Mouse (Mus musculus) embryonic facial prominence, embryonic 12.5 days (tissue): ENCODE data around the gene Smg1. TPM values are rescaled to one million over a fixed set of nuclear protein-coding genes. Genes with fewer than 3 reads are reported as not detected.
"Not testable (repeated sequence)": the region's sequence is repeated elsewhere in the genome, so short reads cannot be mapped to it uniquely, and the experiment has no call there.

Source experiments
- ATAC-seq: fragments of 200-750 bp; cut with Nextera tagmentation; 2 replicates; pipeline ENCODE4 v1.8.0; 2017; ENCODE audit not compliant: insufficient number of reproducible peaks, insufficient read depth, low FRiP score, low TSS enrichment
- H3K27ac ChIP-seq: fragments of 300-500 bp; sonication (generic); 2 replicates; pipeline ENCODE4 v1.5.1; 2016; ENCODE audit warnings: mild to moderate bottlenecking
- H3K27me3 ChIP-seq: fragments of 300-500 bp; sonication (generic); 2 replicates; pipeline ENCODE4 v1.6.1; 2016; ENCODE audit warnings: mild to moderate bottlenecking, moderate library complexity
- H3K36me3 ChIP-seq: fragments of 300-500 bp; sonication (generic); 2 replicates; pipeline ENCODE4 v1.6.1; 2016; ENCODE audit warnings: mild to moderate bottlenecking
- H3K4me1 ChIP-seq: fragments of 300-500 bp; sonication (generic); 2 replicates; pipeline ENCODE4 v1.6.1; 2016
- H3K4me2 ChIP-seq: fragments of 300-500 bp; sonication (generic); replicated peaks from 2 replicates; pipeline ENCODE4 v1.6.1; 2016; ENCODE audit warnings: mild to moderate bottlenecking, moderate library complexity
- H3K4me3 ChIP-seq: fragments of 300-500 bp; sonication (generic); 2 replicates; pipeline ENCODE4 v1.5.1; 2016; ENCODE audit warnings: mild to moderate bottlenecking
- H3K9ac ChIP-seq: fragments of 300-500 bp; sonication (generic); 2 replicates; pipeline ENCODE4 v1.6.1; 2016; ENCODE audit warnings: mild to moderate bottlenecking, moderate library complexity
- H3K9me3 ChIP-seq: fragments of 300-500 bp; sonication (generic); 2 replicates; pipeline ENCODE4 v1.6.1; 2016; ENCODE audit warnings: mild to moderate bottlenecking, moderate library complexity
- WGBS: fragments of 180-500 bp; shearing (Covaris S2); methylation state at CpG from one replicate; pipeline ENCODE4 v1.1.7; 2016; 5-methylcytosine and 5-hydroxymethylcytosine counted together
- polyA plus RNA-seq: library from polyadenylated mRNA; unstranded; fragments of >200 nt; fragmentation: Nextera tagmentation; extraction: Ambion mirVana; gene quantifications from 2 replicates; pipeline ENCODE4 v1.2.1, GENCODE M21; 2016

Gene Smg1
- polyA plus RNA-seq, 1 experiment from 2014 or later = 26.6 TPM

- Histone ChIP-seq H3K4me1 (no peaks in the 10 kb centered on the region), H3K4me3 (no peak overlapping the region), H3K9ac (no peak overlapping the region), H3K36me3 (peaks cover 49% of the 10 kb centered on the region), H3K4me2 (no peak overlapping the region), H3K27me3 (no peaks in the 10 kb centered on the region), H3K9me3 (no peaks in the 10 kb centered on the region), H3K27ac (no peak overlapping the region)
- no peak for ATAC-seq
- 84% methylated on average over 3 of the region's 3 CpGs for WGBS
Measured at GRCm38 (mm10) chr7:118179782-118180181, 63.7 kb downstream of the Smg1 start.

DNA sequence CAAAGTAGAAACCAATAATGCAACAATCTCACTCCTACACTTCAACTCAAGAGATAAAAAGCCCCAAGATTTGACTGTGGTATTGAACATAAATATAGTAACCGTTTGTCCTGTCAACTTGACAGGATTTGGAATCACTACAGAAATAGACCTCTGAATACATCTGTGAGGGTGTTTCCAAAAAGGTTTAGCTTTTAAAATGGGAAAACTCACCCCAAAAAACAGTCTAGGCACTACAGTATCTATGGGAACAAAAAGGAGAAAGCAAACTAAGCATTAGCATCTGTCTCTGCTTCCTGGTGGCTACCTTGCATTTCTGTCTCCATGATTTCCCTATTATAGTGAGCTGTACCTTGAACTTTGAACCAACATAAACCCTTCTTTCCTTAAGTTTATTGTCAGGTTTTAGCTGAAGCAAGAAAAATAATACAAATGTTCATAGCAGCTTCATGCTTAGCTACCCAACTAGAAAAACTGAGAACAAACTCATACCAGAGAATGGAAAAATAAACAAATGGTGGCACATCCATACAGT lies 67.6 kb downstream of the Smg1 start:
- no peak for ATAC-seq
- no peak overlapping the region for H3K9ac ChIP-seq
- 98% methylated on average over 1 of the region's 1 CpGs for WGBS
- H3K27ac ChIP-seq = no peak overlapping the region
- H3K4me3 ChIP-seq = no peak overlapping the region
- H3K9me3 ChIP-seq = no peaks in the 10 kb centered on the region
- peaks cover 48% of the 10 kb centered on the region for H3K36me3 ChIP-seq
- H3K4me2 ChIP-seq = no peak overlapping the region
- H3K27me3 ChIP-seq = no peaks in the 10 kb centered on the region
- H3K4me1 ChIP-seq = no peaks in the 10 kb centered on the region

DNA sequence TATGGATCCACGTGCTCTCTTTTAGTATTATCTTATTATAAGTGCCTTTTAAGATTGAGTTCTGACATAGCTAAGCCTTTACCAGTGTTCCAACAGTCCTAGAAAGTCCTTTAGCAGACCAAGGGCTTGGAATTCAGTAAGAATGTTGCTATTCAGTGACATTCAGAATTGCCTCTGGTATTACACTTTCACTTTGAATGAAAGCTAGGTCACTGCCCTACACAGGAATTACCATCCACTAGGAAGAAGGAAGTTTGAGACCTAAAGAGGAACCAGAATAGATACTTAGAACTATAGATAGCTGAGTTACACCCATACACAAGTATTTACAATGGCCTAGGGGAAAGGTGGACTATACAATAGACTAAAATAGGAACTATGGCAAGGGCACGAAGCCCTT lies 73.3 kb downstream of the Smg1 start:
- H3K4me2 ChIP-seq, H3K4me1 ChIP-seq, ATAC-seq, H3K9ac ChIP-seq, H3K27me3 ChIP-seq, H3K4me3 ChIP-seq, H3K27ac ChIP-seq, H3K9me3 ChIP-seq: not testable (repeated sequence)
- 90% methylated on average over 2 of the region's 2 CpGs for WGBS
- peaks cover 70% of the 10 kb centered on the region for H3K36me3 ChIP-seq

- no peak overlapping the region for H3K9ac ChIP-seq
- 93% methylated on average over 8 of the region's 8 CpGs for WGBS
- H3K27me3 ChIP-seq = no peaks in the 10 kb centered on the region
- H3K4me1 ChIP-seq = no peaks in the 10 kb centered on the region
- no peaks in the 10 kb centered on the region for H3K9me3 ChIP-seq
- ATAC-seq = no peak
- no peak overlapping the region for H3K4me2 ChIP-seq
- no peak overlapping the region for H3K4me3 ChIP-seq
- peaks cover 45% of the 10 kb centered on the region for H3K36me3 ChIP-seq
- H3K27ac ChIP-seq = no peak overlapping the region
Measured at GRCm38 (mm10) chr7:118163006-118163405, 80.5 kb downstream of the Smg1 start.

DNA sequence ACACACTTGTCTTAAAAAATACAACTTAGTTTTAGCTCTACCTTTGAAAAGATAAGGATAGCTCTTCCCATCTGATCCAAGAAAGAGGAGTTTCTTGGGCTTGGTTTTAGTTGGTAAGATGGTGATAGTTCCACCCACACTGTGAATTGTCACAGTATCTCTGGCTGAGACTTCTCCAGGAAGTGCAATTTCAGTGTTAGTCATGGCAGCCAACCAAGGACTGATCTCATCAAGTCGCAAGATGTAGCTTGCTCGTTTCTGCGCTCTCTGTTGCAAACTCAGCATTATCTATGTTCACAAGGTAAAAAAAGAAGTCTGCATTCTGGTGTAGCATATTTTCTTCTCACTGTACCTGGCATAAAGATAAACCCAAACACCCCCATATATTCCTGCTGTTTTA lies 83.3 kb downstream of the Smg1 start:
- no peak for ATAC-seq
- Histone ChIP-seq H3K9ac (no peak overlapping the region), H3K9me3 (no peaks in the 10 kb centered on the region), H3K4me2 (no peak overlapping the region), H3K27me3 (no peaks in the 10 kb centered on the region), H3K36me3 (peaks cover 45% of the 10 kb centered on the region), H3K4me3 (no peak overlapping the region), H3K4me1 (no peaks in the 10 kb centered on the region), H3K27ac (no peak overlapping the region)
- WGBS = 89% methylated on average over 3 of the region's 3 CpGs

- Histone ChIP-seq H3K9me3 (no peaks in the 10 kb centered on the region), H3K27ac (no peak overlapping the region), H3K4me2 (no peak overlapping the region), H3K4me3 (no peak overlapping the region), H3K36me3 (peaks cover 71% of the 10 kb centered on the region), H3K9ac (no peak overlapping the region), H3K27me3 (no peaks in the 10 kb centered on the region), H3K4me1 (no peaks in the 10 kb centered on the region)
- no peak for ATAC-seq
- WGBS = 95% methylated on average over 7 of the region's 7 CpGs
Measured at GRCm38 (mm10) chr7:118156461-118156860, 87.0 kb downstream of the Smg1 start.

- Histone ChIP-seq H3K4me2 (no peak overlapping the region), H3K9ac (no peak overlapping the region), H3K36me3 (peaks cover 67% of the 10 kb centered on the region), H3K27ac (no peak overlapping the region), H3K9me3 (no peaks in the 10 kb centered on the region), H3K27me3 (no peaks in the 10 kb centered on the region), H3K4me1 (no peaks in the 10 kb centered on the region), H3K4me3 (no peak overlapping the region)
- WGBS = 93% methylated on average over 6 of the region's 6 CpGs
- no peak for ATAC-seq
Measured at GRCm38 (mm10) chr7:118154150-118154549, 89.3 kb downstream of the Smg1 start.

DNA sequence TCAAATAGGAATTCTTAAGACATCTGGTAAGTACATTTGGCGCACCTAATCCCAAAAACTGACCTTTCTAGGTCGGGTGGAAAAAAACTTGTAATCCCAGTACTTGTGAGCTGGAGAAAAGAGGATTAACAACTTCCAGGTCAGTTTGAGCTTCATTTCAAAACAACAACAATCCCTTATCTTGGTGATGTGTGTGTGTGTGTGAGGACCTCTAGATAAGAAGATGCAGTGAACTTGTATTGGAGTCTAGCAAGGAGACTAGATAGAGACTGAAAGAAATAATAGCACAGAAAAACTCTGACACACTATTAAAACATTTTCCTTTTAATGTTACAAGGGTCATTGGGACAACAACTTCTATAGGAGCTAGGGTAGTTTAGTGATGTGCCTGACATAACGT lies 99.9 kb downstream of the Smg1 start:
- H3K9ac ChIP-seq = no peak overlapping the region
- WGBS = 88% methylated on average over 3 of the region's 3 CpGs

GRCm38 (mm10) chr7:118143123-118143522 lies 100.3 kb downstream of the Smg1 start:
- H3K36me3 ChIP-seq = peaks cover 54% of the 10 kb centered on the region
- no peaks in the 10 kb centered on the region for H3K27me3 ChIP-seq
- ATAC-seq = no peak
- WGBS = 96% methylated on average over 4 of the region's 4 CpGs
- no peak overlapping the region for H3K4me2 ChIP-seq
- H3K27ac ChIP-seq = no peak overlapping the region
- no peaks in the 10 kb centered on the region for H3K9me3 ChIP-seq
- H3K4me1 ChIP-seq = no peaks in the 10 kb centered on the region
- H3K9ac ChIP-seq = no peak overlapping the region
- no peak overlapping the region for H3K4me3 ChIP-seq

More for the DNA sequence above, 99.9 kb downstream of the Smg1 start:
- H3K9me3 ChIP-seq = no peaks in the 10 kb centered on the region
- H3K4me3 ChIP-seq = no peak overlapping the region
- no peak overlapping the region for H3K4me2 ChIP-seq
- peaks cover 59% of the 10 kb centered on the region for H3K36me3 ChIP-seq
- no peaks in the 10 kb centered on the region for H3K4me1 ChIP-seq
- H3K27ac ChIP-seq = no peak overlapping the region
- H3K27me3 ChIP-seq = no peaks in the 10 kb centered on the region
- ATAC-seq = no peak

- Histone ChIP-seq H3K9me3 (no peaks in the 10 kb centered on the region), H3K4me3 (no peak overlapping the region), H3K9ac (no peak overlapping the region), H3K27ac (no peak overlapping the region), H3K4me1 (no peaks in the 10 kb centered on the region), H3K36me3 (peaks cover 61% of the 10 kb centered on the region), H3K27me3 (no peaks in the 10 kb centered on the region), H3K4me2 (no peak overlapping the region)
- no peak for ATAC-seq
- 93% methylated on average over 7 of the region's 7 CpGs for WGBS
Measured at GRCm38 (mm10) chr7:118141271-118141670, 102.2 kb downstream of the Smg1 start.

DNA sequence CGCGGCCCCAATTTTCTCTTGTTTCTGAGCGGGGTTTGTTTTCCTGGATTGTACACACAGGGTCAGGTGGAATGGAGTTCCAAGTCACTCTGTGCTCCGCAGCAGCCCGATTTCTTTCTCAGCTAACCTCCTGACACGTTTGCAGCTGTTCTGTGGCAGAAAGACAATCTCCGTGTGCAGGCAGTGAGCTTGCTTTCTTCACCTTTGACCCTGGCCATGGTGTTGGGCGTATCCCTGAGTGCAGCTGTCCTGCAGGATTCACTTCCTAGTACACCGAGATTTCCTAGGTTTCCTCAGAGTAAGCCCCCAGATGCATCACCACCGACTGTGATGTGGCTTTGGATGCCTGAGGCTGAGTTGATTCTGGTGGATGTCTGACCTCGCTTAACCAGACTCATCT lies 108.3 kb downstream of the Smg1 start:
- WGBS = 76% methylated on average over 11 of the region's 11 CpGs

DNA sequence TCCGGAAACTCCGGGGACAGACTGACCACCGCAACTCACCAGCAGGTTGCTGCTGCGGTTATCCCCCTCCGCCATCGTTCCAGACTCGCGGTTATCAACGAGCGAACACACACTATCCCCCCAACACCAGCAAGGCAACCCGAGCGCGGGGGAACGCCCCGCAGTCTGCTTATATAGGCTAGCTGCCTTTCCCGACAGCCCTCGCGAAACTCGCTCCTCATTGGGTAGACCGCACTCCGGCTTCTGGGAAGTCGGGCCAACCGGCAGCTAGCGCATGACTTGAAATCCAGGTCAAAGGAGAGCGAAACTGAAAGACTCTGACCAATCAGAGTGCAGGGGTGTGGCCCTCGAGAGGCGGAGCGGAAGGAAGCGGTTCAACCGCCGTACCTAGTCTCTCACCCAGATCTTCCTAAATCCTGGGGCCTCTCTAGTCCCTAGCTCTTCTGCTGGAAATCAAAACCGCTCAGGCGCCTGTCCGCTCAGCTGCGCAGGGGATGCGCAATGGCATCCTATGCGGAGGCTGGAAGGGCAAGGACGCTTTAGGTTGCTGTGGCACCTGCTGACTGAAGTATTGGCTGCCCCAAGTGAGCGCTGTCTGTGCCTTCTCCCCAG lies 113.9 kb downstream of the Smg1 start, which contains the start of gene Arl6ip1:
Arl6ip1 (minus strand) TSS at position 233 of the 612 bp plus-strand sequence.
- WGBS = under 1% methylated on average over 39 of the region's 39 CpGs
- Histone ChIP-seq H3K4me3 (peak within 1 kb of the TSS; percentile 88), H3K27ac (peak within 1 kb of the TSS; percentile 91), H3K4me2 (peak within 1 kb of the TSS; percentile 69), H3K4me1 (peaks cover 24% of the 10 kb centered on the region), H3K27me3 (no peaks in the 10 kb centered on the region), H3K9me3 (no peaks in the 10 kb centered on the region), H3K9ac (peak within 1 kb of the TSS; percentile 90), H3K36me3 (peaks cover 10% of the 10 kb centered on the region)
- peak; percentile 98 for ATAC-seq

More for the DNA sequence above, 108.3 kb downstream of the Smg1 start:
- Histone ChIP-seq H3K9me3 (no peaks in the 10 kb centered on the region), H3K27me3 (no peaks in the 10 kb centered on the region), H3K4me1 (0 out of 2 replicates have a peak, but pooled peaks cover 1% of the 10 kb centered on the region), H3K4me2 (no peak overlapping the region), H3K9ac (no peak overlapping the region), H3K36me3 (peaks cover 43% of the 10 kb centered on the region), H3K27ac (no peak overlapping the region), H3K4me3 (no peak overlapping the region)
- no peak for ATAC-seq
